Mouse (Mus musculus) ES-Bruce4 (cell line): Measurements from ENCODE around the gene Foxb2.

ENCODE experiments used
- CTCF ChIP-seq: IDR thresholded peaks from one replicate; pipeline ENCODE4 v1.8.1; 2011; ENCODE audit warnings: low read depth, low read length
- POLR2A ChIP-seq: IDR thresholded peaks from one replicate; pipeline ENCODE4 v1.8.1; 2011; ENCODE audit warnings: low read length; ENCODE audit not compliant: insufficient read depth

DNA sequence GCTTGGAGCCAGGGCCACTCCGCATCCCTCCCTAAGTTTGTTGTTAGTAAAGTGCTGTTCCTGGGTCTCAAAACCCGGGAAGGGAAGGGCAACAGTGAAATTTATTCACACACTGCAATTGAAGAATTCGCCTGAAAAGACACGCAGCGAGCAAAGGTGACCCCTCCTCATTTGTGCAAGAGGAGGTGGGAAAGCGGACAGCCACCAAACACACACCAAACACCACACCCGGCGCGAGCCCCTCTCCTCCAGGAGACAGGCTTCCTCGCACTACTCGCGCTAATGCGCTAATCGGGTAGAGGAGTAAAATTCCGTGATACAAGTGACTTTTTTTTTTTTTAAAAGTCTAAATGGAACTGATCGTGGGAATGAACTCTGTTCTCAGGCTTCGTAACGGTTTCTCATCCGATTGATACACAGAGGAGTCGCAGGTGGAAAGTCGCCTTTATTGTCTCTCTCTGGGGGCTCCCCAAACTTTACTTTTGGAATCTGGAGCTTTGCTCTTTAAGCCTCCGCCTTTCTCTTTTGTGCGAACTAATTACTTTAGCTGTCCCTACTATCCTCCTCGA, 2.3 kb downstream of the Foxb2 start:
- TF ChIP-seq POLR2A, result no peak
- no peak for TF ChIP-seq CTCF
